Mouse (Mus musculus): ENCODE data around the gene H2al2b.
"Not testable (repeated sequence)": the region's sequence is repeated elsewhere in the genome, so short reads cannot be mapped to it uniquely, and the experiment has no call there.

The H2al2b gene

DNA sequence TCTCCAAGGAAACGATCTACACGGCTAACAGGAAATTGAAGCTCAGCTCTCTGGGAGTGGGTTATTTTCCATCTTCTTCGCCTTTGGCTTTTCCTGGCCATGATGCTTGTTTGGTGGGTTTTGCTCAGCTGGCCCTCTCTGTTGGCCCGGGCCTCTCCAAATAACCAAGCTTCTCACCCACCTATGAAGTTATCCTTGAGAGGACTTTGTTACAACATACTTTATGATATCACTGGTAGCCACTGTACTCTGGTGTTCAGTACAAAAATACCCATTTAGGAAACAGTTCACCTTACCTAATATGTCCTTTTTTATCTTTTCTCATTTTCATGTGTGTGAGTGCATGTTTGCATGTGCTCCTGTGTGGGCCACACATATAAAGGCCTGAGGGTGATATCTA lies at the start of gene H2al2b:
Gene H2al2b (minus strand): TSS at position 101 of the 400 bp plus-strand sequence.
- not testable (repeated sequence) for DNase-seq (ENCODE audit: low read depth)
